Mouse (Mus musculus) kidney, adult 2 months (tissue): ENCODE results near the gene Hist1h4d.

Source experiments
- CTCF ChIP-seq: fragments of 200-500 bp; conservative IDR thresholded peaks from 2 replicates; pipeline ENCODE4 v1.5.1; 2011; ENCODE audit warnings: low read depth, mild to moderate bottlenecking, control low read depth, low read length, moderate library complexity, mixed read lengths; ENCODE audit not compliant: insufficient read depth, insufficient read length
- POLR2A ChIP-seq: fragments of 200-500 bp; IDR thresholded peaks from one replicate; pipeline ENCODE4 v1.6.1; 2011; ENCODE audit warnings: low read depth, low read length, control low read depth

DNA sequence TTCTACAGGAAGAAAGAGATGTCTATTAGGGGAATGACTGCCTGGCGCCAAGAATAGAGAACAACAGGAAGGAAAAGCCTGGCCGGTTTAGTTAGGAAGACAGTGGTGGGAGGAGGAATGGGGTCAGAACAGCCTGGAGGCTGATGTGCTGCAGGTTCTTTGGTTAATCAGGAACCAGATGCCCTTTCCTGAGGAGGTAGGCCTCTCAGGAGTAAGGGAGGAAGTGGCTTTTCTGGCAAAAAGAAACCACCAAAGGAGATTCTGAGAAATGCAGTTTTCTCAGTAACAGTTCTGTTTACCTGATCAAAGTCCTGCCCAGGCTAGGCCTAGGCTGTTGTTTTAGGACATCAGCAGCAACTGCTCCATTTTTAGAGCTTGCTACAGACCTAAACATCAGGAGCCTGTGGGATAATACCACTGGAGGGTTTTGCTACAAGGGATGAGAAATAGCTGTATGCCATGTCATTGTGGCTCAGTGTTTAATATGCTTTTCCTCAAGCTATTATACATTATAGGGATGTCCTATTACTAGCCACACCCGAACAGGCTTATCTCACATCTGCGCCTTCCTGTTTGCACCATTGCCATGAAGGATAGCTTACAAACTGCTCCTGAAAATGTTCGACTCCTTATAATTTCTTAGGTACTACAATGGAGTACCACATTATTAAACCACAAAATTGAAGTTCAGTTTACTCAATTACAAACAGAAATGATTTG lies 11.8 kb downstream of the Hist1h4d start:
- no peak for TF ChIP-seq POLR2A
- no peak for TF ChIP-seq CTCF
